Mouse (Mus musculus): ENCODE measurements at regions not wholly inside any gene's neighbourhood (a gene's known extent, or its start where the extent isn't known, plus 50 kb on each side); places are given as distances from the start of the nearest gene placed in this dataset.

GRCm38 (mm10) chr3:53334051-53334450 lies 129.1 kb downstream of the Nhlrc3 start:
- peak overlapping the region; percentile 27 for H3K4me3 ChIP-seq
- 50% methylated on average over 11 of the region's 11 CpGs for WGBS
- no peaks in the 10 kb centered on the region for H3K9me3 ChIP-seq (replicated peaks)
- H3K27ac ChIP-seq, result 0 out of 2 replicates have a peak overlapping the region, but pooled peaks have one; percentile 25
- no peaks in the 10 kb centered on the region for H3K27me3 ChIP-seq (ENCODE audit: low read depth, poor library complexity, severe bottlenecking)
- DNase-seq (ENCODE audit: low spot score), result no peak
- H3K4me1 ChIP-seq, result peaks cover 15% of the 10 kb centered on the region
- H3K36me3 ChIP-seq, result no peaks in the 10 kb centered on the region

- no peak overlapping the region for H3K27ac ChIP-seq
- DNase-seq (ENCODE audit: low spot score), result no peak
- 56% methylated on average over 3 of the region's 3 CpGs for WGBS
- H3K9me3 ChIP-seq (replicated peaks), result no peaks in the 10 kb centered on the region
- no peaks in the 10 kb centered on the region for H3K36me3 ChIP-seq
- no peak overlapping the region for H3K4me3 ChIP-seq
- peaks cover 14% of the 10 kb centered on the region for H3K4me1 ChIP-seq
- H3K27me3 ChIP-seq (ENCODE audit: low read depth, poor library complexity, severe bottlenecking), result no peaks in the 10 kb centered on the region
Measured at GRCm38 (mm10) chr3:53329528-53329927, 133.6 kb downstream of the Nhlrc3 start.

- no peaks in the 10 kb centered on the region for H3K9me3 ChIP-seq (replicated peaks)
- no peaks in the 10 kb centered on the region for H3K27me3 ChIP-seq (ENCODE audit: low read depth, poor library complexity, severe bottlenecking)
- no peak overlapping the region for H3K27ac ChIP-seq
- 64% methylated on average over 5 of the region's 5 CpGs for WGBS
- no peak for DNase-seq (ENCODE audit: low spot score)
- H3K4me1 ChIP-seq, result peaks cover 6% of the 10 kb centered on the region
- no peak overlapping the region for H3K4me3 ChIP-seq
- no peaks in the 10 kb centered on the region for H3K36me3 ChIP-seq
Measured at GRCm38 (mm10) chr3:53327424-53327823, 135.7 kb downstream of the Nhlrc3 start.

- Histone ChIP-seq H3K9me3 (replicated peaks) (no peaks in the 10 kb centered on the region), H3K36me3 (no peaks in the 10 kb centered on the region), H3K4me1 (peaks cover 6% of the 10 kb centered on the region), H3K4me3 (no peak overlapping the region), H3K27ac (no peak overlapping the region), H3K27me3 (ENCODE audit: low read depth, poor library complexity, severe bottlenecking) (no peaks in the 10 kb centered on the region)
- no peak for DNase-seq (ENCODE audit: low spot score)
- 78% methylated on average over 7 of the region's 7 CpGs for WGBS
Measured at GRCm38 (mm10) chr3:53326967-53327366, 136.2 kb downstream of the Nhlrc3 start.

GRCm38 (mm10) chr3:53325080-53325479 lies 138.1 kb downstream of the Nhlrc3 start:
- Histone ChIP-seq H3K27ac (no peak overlapping the region), H3K4me3 (no peak overlapping the region), H3K9me3 (replicated peaks) (no peaks in the 10 kb centered on the region), H3K4me1 (peaks cover 6% of the 10 kb centered on the region), H3K27me3 (ENCODE audit: low read depth, poor library complexity, severe bottlenecking) (no peaks in the 10 kb centered on the region), H3K36me3 (no peaks in the 10 kb centered on the region)
- 94% methylated on average over 7 of the region's 7 CpGs for WGBS
- no peak for DNase-seq (ENCODE audit: low spot score)

GRCm38 (mm10) chr3:53324386-53324785 lies 138.7 kb downstream of the Nhlrc3 start:
- Histone ChIP-seq H3K9me3 (replicated peaks) (no peaks in the 10 kb centered on the region), H3K27ac (no peak overlapping the region), H3K4me1 (peaks cover 6% of the 10 kb centered on the region), H3K4me3 (no peak overlapping the region), H3K27me3 (ENCODE audit: low read depth, poor library complexity, severe bottlenecking) (no peaks in the 10 kb centered on the region), H3K36me3 (no peaks in the 10 kb centered on the region)
- DNase-seq (ENCODE audit: low spot score), result no peak
- WGBS, result 91% methylated on average over 13 of the region's 13 CpGs

- 71% methylated on average over 2 of the region's 2 CpGs for WGBS
- Histone ChIP-seq H3K36me3 (no peaks in the 10 kb centered on the region), H3K9me3 (replicated peaks) (no peaks in the 10 kb centered on the region), H3K4me3 (no peak overlapping the region), H3K4me1 (no peaks in the 10 kb centered on the region), H3K27me3 (ENCODE audit: low read depth, poor library complexity, severe bottlenecking) (no peaks in the 10 kb centered on the region), H3K27ac (no peak overlapping the region)
- DNase-seq (ENCODE audit: low spot score), result no peak
Measured at GRCm38 (mm10) chr3:53315449-53315848, 147.7 kb downstream of the Nhlrc3 start.
